Mouse (Mus musculus): ENCODE data around the gene Alkbh3. TPM values are rescaled to one million over a fixed set of nuclear protein-coding genes. Genes with fewer than 3 reads are reported as not detected.

The Alkbh3 gene
- polyA plus RNA-seq (2016; fragmentation: Nextera tagmentation; extraction: Ambion mirVana) = 48.8 and 56.2 TPM in 2 replicates

- DNase-seq (ENCODE audit: low spot score) = peak; percentile 98
- Histone ChIP-seq H3K4me1 (peaks cover 13% of the 10 kb centered on the region), H3K4me3 (peak within 1 kb of the TSS; percentile 78), H3K27me3 (ENCODE audit: low read depth, poor library complexity, severe bottlenecking) (no peaks in the 10 kb centered on the region), H3K36me3 (peaks cover 32% of the 10 kb centered on the region), H3K9me3 (replicated peaks) (no peaks in the 10 kb centered on the region), H3K27ac (peak within 1 kb of the TSS; percentile 86)
- 5% methylated on average over 47 of the region's 47 CpGs for WGBS
Measured at GRCm38 (mm10) chr2:94010335-94011291, at the start of gene Alkbh3. Gene Alkbh3, minus strand, starts transcription at chr2:94010807.

DNA sequence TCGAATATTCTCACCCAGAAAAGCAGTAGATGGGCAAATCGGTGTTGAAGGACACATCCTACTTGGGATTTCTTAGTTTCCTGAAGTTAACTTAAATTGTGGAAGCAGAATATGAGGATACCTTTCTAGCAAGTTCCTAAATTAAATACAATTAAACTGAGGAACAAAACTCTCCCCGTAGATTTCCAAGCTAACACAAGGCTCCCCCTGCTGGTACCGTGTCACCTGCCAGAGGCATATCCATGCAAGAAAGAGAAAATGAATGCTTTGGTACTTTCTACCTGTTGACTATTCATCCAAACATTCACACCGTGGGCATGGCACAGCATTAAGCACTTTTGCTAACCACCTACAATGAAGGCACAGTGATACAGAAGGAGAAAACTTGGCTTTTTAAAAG is 48.9 kb upstream of the Alkbh3 start:
- Histone ChIP-seq H3K27me3 (ENCODE audit: low read depth, poor library complexity, severe bottlenecking) (no peaks in the 10 kb centered on the region), H3K4me3 (no peak overlapping the region), H3K36me3 (no peaks in the 10 kb centered on the region), H3K9me3 (replicated peaks) (no peaks in the 10 kb centered on the region), H3K27ac (no peak overlapping the region), H3K4me1 (no peaks in the 10 kb centered on the region)
- 89% methylated on average over 5 of the region's 5 CpGs for WGBS
- DNase-seq (ENCODE audit: low spot score) = no peak

GRCm38 (mm10) chr2:94054813-94055212 is 44.2 kb upstream of the Alkbh3 start:
- no peak for DNase-seq (ENCODE audit: low spot score)
- no peaks in the 10 kb centered on the region for H3K27me3 ChIP-seq (ENCODE audit: low read depth, poor library complexity, severe bottlenecking)
- H3K4me3 ChIP-seq = no peak overlapping the region
- H3K27ac ChIP-seq = no peak overlapping the region
- H3K9me3 ChIP-seq (replicated peaks) = no peaks in the 10 kb centered on the region
- peaks cover 17% of the 10 kb centered on the region for H3K36me3 ChIP-seq
- H3K4me1 ChIP-seq = no peaks in the 10 kb centered on the region

DNA sequence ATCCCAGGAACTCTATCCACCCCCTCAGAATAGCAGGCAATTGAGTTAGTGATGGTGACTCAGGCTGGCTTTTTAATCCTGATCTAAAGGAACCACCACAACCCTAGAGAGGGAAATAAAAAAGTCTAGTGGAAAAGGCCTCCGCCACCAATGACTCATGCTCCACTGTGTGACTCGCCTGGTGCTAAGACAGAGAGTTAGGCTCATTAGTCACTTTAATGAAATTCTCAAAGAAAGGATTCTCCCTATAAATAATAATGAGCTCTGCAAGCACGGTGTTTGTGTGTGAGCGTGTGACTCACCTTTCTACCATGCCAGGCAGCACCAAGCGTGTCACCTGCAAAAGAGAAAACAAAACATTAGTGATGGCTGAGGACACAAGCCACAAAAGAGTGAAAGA is 41.3 kb upstream of the Alkbh3 start:
- no peaks in the 10 kb centered on the region for H3K4me1 ChIP-seq
- 98% methylated on average over 5 of the region's 5 CpGs for WGBS

GRCm38 (mm10) chr2:94050901-94051300 is 40.3 kb upstream of the Alkbh3 start:
- Histone ChIP-seq H3K4me3 (no peak overlapping the region), H3K36me3 (peaks cover 17% of the 10 kb centered on the region), H3K27ac (no peak overlapping the region), H3K4me1 (no peaks in the 10 kb centered on the region), H3K9me3 (replicated peaks) (no peaks in the 10 kb centered on the region), H3K27me3 (ENCODE audit: low read depth, poor library complexity, severe bottlenecking) (no peaks in the 10 kb centered on the region)
- no peak for DNase-seq (ENCODE audit: low spot score)
- WGBS = 96% methylated on average over 3 of the region's 3 CpGs

More for the DNA sequence above, 41.3 kb upstream of the Alkbh3 start:
- H3K36me3 ChIP-seq = peaks cover 17% of the 10 kb centered on the region
- DNase-seq (ENCODE audit: low spot score) = no peak
- H3K9me3 ChIP-seq (replicated peaks) = no peaks in the 10 kb centered on the region
- no peak overlapping the region for H3K27ac ChIP-seq
- no peaks in the 10 kb centered on the region for H3K27me3 ChIP-seq (ENCODE audit: low read depth, poor library complexity, severe bottlenecking)
- H3K4me3 ChIP-seq = no peak overlapping the region

DNA sequence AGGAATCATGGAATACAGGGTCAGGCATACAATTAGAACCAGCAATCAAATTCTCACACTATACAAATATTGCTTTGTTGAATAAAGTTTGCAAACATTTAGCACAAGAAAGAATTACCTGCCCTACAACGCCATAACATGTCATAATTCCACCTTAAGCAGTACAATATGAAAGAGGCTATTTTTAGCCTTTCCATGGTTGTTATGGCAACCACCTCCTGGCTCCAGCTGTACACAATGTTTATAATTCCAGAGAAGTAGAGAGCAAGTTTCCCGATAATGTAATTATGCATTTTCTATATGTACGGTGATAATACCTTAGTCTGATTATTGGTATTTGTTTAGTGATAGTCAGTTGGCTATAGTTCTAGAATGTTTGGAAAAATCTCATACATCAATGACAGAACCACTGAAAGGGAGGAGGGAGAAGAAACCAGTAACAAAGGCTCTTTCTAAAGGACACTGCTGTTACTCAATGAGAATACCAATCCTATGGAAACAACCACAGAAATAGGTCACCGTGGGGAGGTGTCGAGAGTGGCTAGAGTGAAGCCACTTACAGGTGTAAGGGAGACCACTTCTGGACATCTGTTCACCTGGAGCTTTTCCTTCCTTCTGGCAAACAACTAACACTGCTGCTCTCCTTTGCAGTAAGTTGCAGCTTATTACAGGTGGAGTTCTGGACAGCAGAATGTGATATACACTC is 39.0 kb upstream of the Alkbh3 start:
- H3K27me3 ChIP-seq (ENCODE audit: low read depth, poor library complexity, severe bottlenecking) = no peaks in the 10 kb centered on the region
- no peak for DNase-seq (ENCODE audit: low spot score)
- WGBS = 91% methylated on average over 5 of the region's 5 CpGs
- no peaks in the 10 kb centered on the region for H3K9me3 ChIP-seq (replicated peaks)
- H3K4me1 ChIP-seq = no peaks in the 10 kb centered on the region
- H3K36me3 ChIP-seq = peaks cover 24% of the 10 kb centered on the region
- H3K4me3 ChIP-seq = no peak overlapping the region
- H3K27ac ChIP-seq = no peak overlapping the region

- WGBS = 82% methylated on average over 5 of the region's 5 CpGs
- Histone ChIP-seq H3K36me3 (peaks cover 29% of the 10 kb centered on the region), H3K27me3 (ENCODE audit: low read depth, poor library complexity, severe bottlenecking) (no peaks in the 10 kb centered on the region), H3K4me1 (no peaks in the 10 kb centered on the region), H3K9me3 (replicated peaks) (no peaks in the 10 kb centered on the region), H3K4me3 (no peak overlapping the region), H3K27ac (no peak overlapping the region)
- no peak for DNase-seq (ENCODE audit: low spot score)
Measured at GRCm38 (mm10) chr2:94048733-94049470, 38.3 kb upstream of the Alkbh3 start.

DNA sequence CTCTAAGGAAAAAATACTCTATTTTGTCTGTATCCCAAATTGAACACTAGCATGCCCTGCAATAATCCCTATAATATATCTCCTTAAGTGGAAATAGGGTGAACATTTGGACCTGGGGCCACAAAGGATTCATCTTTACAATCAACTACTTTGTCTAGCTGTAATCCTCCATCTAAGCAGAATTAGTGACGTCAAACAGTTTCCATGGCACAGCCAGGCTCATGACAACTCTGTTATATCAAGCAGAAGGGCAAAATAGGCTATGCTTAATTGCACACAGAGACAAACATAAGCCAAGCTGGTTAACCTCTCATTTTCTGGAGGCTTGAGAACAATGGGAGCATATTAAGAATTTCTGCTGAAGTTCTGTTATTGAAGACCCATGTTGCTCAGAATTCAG is 37.7 kb upstream of the Alkbh3 start:
- Histone ChIP-seq H3K4me3 (no peak overlapping the region), H3K27me3 (ENCODE audit: low read depth, poor library complexity, severe bottlenecking) (no peaks in the 10 kb centered on the region), H3K27ac (no peak overlapping the region), H3K9me3 (replicated peaks) (no peaks in the 10 kb centered on the region), H3K36me3 (peaks cover 33% of the 10 kb centered on the region), H3K4me1 (no peaks in the 10 kb centered on the region)
- 98% methylated on average over 1 of the region's 1 CpGs for WGBS
- DNase-seq (ENCODE audit: low spot score) = no peak

DNA sequence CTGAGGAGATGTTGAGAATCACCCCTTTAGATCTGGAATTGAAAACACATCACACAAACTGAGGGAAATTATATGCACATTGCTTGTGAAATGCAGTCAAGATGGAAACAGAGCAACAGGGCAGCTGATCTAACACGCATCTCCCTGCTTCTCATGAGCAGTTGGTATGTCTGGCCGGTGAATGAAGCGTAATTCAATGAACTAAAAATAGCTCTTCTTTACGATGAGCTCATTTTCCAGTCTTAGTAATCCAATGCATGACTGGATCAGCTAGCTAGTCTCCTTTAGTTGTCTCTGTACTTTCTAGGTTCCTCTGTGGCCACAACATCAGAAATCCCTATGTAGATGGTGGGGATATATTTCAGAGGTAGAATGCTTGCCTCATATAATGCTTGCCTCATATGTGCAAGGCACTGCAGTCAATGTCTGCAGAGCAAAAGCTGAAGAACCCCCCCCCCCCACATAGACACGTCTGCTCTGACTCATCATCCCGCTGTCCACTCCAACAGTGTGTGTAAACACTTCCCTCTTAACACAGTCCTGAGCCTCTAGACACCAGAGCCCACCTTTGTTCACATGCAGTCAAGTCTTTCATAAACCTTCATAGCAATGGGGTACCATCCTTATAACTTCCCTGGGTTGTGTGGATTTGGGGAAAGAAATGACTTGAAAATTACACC is 34.9 kb upstream of the Alkbh3 start:
- no peaks in the 10 kb centered on the region for H3K9me3 ChIP-seq (replicated peaks)
- no peak for DNase-seq (ENCODE audit: low spot score)
- H3K4me3 ChIP-seq = no peak overlapping the region
- no peaks in the 10 kb centered on the region for H3K27me3 ChIP-seq (ENCODE audit: low read depth, poor library complexity, severe bottlenecking)
- H3K36me3 ChIP-seq = peaks cover 39% of the 10 kb centered on the region
- H3K27ac ChIP-seq = no peak overlapping the region
- no peaks in the 10 kb centered on the region for H3K4me1 ChIP-seq
- 92% methylated on average over 6 of the region's 6 CpGs for WGBS

- no peak for DNase-seq (ENCODE audit: low spot score)
- Histone ChIP-seq H3K27me3 (ENCODE audit: low read depth, poor library complexity, severe bottlenecking) (no peaks in the 10 kb centered on the region), H3K27ac (no peak overlapping the region), H3K4me1 (no peaks in the 10 kb centered on the region), H3K4me3 (no peak overlapping the region), H3K36me3 (peaks cover 39% of the 10 kb centered on the region), H3K9me3 (replicated peaks) (no peaks in the 10 kb centered on the region)
- 88% methylated on average over 2 of the region's 2 CpGs for WGBS
Measured at GRCm38 (mm10) chr2:94044174-94044573, 33.6 kb upstream of the Alkbh3 start.

DNA sequence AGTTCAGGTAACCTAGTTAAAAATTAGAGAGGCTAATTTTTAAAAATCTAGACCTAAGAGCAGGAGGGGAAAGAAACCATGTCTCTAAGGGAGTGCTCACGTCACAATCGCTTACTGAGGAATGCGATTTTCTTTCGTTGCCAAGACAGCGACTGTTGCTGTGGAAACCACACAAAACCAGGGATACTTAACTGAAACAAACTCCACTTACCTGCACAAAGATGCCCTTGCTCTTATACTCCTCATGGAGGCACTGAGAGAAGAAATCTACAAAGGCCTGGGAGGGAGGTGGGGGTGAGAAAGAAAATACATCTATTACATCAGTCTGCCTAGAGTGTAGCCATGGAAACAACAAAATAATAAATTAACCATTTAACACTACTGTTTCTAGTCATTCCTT is 33.1 kb upstream of the Alkbh3 start:
- no peak overlapping the region for H3K4me3 ChIP-seq
- no peaks in the 10 kb centered on the region for H3K9me3 ChIP-seq (replicated peaks)
- H3K27me3 ChIP-seq (ENCODE audit: low read depth, poor library complexity, severe bottlenecking) = no peaks in the 10 kb centered on the region
- no peak overlapping the region for H3K27ac ChIP-seq
- peaks cover 42% of the 10 kb centered on the region for H3K36me3 ChIP-seq
- WGBS = 85% methylated on average over 5 of the region's 5 CpGs
- DNase-seq (ENCODE audit: low spot score) = no peak
- H3K4me1 ChIP-seq = no peaks in the 10 kb centered on the region

- Histone ChIP-seq H3K27me3 (ENCODE audit: low read depth, poor library complexity, severe bottlenecking) (no peaks in the 10 kb centered on the region), H3K9me3 (replicated peaks) (no peaks in the 10 kb centered on the region), H3K27ac (no peak overlapping the region), H3K36me3 (peaks cover 42% of the 10 kb centered on the region), H3K4me3 (no peak overlapping the region), H3K4me1 (no peaks in the 10 kb centered on the region)
- WGBS = 95% methylated on average over 3 of the region's 3 CpGs
- no peak for DNase-seq (ENCODE audit: low spot score)
Measured at GRCm38 (mm10) chr2:94042461-94042860, 31.9 kb upstream of the Alkbh3 start.
